Mouse (Mus musculus): Measurements from ENCODE around the gene Mfng. TPM values are rescaled to one million over a fixed set of nuclear protein-coding genes. Genes with fewer than 3 reads are reported as not detected.

Mfng gene
- polyA plus RNA-seq (2012; ENCODE audit: insufficient read depth, low replicate concordance): 36.6 and 48.4 TPM in 2 replicates

GRCm38 (mm10) chr15:78773290-78773729, at the start of gene Mfng:
Gene Mfng (minus strand): TSS chr15:78773475.
- H3K4me1 ChIP-seq: peaks cover 49% of the 10 kb centered on the region
- peak within 1 kb of the TSS; percentile 95 for H3K4me3 ChIP-seq (replicated peaks)
- peaks cover 37% of the 10 kb centered on the region for H3K36me3 ChIP-seq (replicated peaks; ENCODE audit: low read length)
- H3K27me3 ChIP-seq (replicated peaks): peaks cover 2% of the 10 kb centered on the region
- peaks cover 5% of the 10 kb centered on the region for H3K9me3 ChIP-seq
- no peak for TF ChIP-seq FLI1 (IDR thresholded peaks at IDR 0.05; ENCODE audit: low read length)
- TF ChIP-seq GATA1 (IDR thresholded peaks at IDR 0.05; ENCODE audit: borderline replicate concordance, low read length): no peak

DNA sequence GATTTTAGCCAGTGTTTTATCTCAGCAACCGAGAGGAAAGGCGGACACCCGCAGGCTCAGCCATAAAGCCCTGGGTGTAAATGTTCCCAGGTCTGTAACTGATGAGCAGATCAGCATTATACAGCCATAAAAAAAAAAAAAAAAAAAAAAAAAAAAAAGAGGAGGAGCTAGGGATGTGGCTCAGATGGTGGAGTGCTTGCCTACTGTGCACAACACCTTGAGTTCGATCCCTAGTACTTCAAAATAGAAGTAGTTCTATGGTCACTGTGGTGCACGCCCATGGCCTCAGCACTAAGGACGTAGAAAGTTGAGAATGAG, 42.8 kb upstream of the Mfng start:
- H3K36me3 ChIP-seq (replicated peaks; ENCODE audit: low read length): no peaks in the 10 kb centered on the region
- peaks cover 25% of the 10 kb centered on the region for H3K27me3 ChIP-seq (replicated peaks)
- TF ChIP-seq FLI1 (IDR thresholded peaks at IDR 0.05; ENCODE audit: low read length): no peak
- TF ChIP-seq GATA1 (IDR thresholded peaks at IDR 0.05; ENCODE audit: borderline replicate concordance, low read length): no peak
- H3K4me3 ChIP-seq (replicated peaks): peak overlapping the region; percentile 21
- H3K9me3 ChIP-seq: no peaks in the 10 kb centered on the region
- H3K4me1 ChIP-seq: peaks cover 16% of the 10 kb centered on the region

GRCm38 (mm10) chr15:78815314-78816073, 42.2 kb upstream of the Mfng start:
- TF ChIP-seq FLI1 (IDR thresholded peaks at IDR 0.05; ENCODE audit: low read length): no peak
- no peak for TF ChIP-seq GATA1 (IDR thresholded peaks at IDR 0.05; ENCODE audit: borderline replicate concordance, low read length)
- Histone ChIP-seq H3K9me3 (no peaks in the 10 kb centered on the region), H3K4me1 (peaks cover 16% of the 10 kb centered on the region), H3K27me3 (replicated peaks) (peaks cover 27% of the 10 kb centered on the region), H3K36me3 (replicated peaks; ENCODE audit: low read length) (no peaks in the 10 kb centered on the region), H3K4me3 (replicated peaks) (peak overlapping the region; percentile 21)

DNA sequence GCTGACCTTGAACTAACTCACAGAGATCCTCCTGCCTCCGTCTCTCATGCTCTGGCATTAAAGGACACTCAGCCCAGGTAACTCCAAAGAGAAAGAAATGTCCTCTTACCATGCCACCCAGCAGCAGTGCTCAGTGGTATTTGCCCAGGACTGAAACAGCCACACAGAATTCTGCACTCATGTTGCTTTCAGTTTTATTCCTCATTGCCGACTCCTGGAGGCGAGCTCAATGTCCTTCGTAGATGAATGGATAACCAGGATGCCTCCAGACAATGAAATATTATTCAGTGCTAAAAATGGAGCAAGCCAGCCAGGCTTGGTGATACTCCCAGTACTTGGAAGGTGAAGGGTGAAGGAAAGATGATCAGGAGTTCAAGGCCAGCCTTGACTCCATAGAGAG, 40.3 kb upstream of the Mfng start:
- Histone ChIP-seq H3K27me3 (replicated peaks) (peaks cover 36% of the 10 kb centered on the region), H3K9me3 (no peaks in the 10 kb centered on the region), H3K4me3 (replicated peaks) (no peak overlapping the region), H3K4me1 (peaks cover 16% of the 10 kb centered on the region), H3K36me3 (replicated peaks; ENCODE audit: low read length) (no peaks in the 10 kb centered on the region)
- TF ChIP-seq FLI1 (IDR thresholded peaks at IDR 0.05; ENCODE audit: low read length): no peak
- no peak for TF ChIP-seq GATA1 (IDR thresholded peaks at IDR 0.05; ENCODE audit: borderline replicate concordance, low read length)

DNA sequence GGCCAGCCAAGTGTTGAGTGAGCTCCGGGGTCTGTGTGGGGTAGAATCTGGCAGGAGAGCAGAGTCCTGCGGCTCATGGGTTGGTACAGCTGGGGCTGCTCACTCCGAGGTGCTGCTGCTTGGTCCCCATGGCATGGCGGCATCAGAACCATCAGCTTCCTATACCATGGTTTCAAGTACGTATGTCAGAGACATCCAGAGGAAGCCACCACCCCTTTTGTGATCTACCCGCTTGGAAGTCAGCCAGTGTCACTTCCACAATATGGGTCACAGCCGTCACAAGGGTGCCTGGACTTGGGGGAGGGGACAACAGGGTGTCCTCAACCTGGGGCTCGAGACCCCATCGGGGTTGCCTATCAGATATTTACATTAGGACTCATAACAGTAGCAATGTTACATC, 36.9 kb upstream of the Mfng start:
- Histone ChIP-seq H3K4me3 (replicated peaks) (no peak overlapping the region), H3K9me3 (no peaks in the 10 kb centered on the region), H3K4me1 (peaks cover 1% of the 10 kb centered on the region; the same call in 1 of the 2 replicates), H3K36me3 (replicated peaks; ENCODE audit: low read length) (no peaks in the 10 kb centered on the region), H3K27me3 (replicated peaks) (peaks cover 66% of the 10 kb centered on the region)
- TF ChIP-seq FLI1 (IDR thresholded peaks at IDR 0.05; ENCODE audit: low read length) (no peak), GATA1 (IDR thresholded peaks at IDR 0.05; ENCODE audit: borderline replicate concordance, low read length) (no peak)

DNA sequence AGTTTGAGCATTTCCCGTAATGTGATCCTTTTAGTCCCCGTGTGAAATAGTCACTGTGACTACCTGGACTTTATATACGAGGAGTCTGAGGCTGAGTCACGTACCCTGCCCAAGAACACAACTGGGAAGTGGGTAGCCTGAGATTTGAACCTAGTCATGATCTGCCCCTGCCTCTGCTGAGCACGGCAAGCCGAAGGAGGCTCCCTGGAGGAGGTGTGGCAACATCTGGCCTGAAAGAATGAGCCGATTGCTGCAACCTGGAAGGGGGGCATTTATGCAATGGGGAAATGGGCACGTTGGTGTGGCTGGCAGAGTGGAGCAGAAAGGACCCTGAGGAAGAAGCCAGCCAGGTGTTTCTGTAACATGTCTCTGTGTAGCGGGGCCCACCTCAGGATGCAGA, 36.5 kb upstream of the Mfng start:
- TF ChIP-seq GATA1 (IDR thresholded peaks at IDR 0.05; ENCODE audit: borderline replicate concordance, low read length): no peak
- TF ChIP-seq FLI1 (IDR thresholded peaks at IDR 0.05; ENCODE audit: low read length): no peak
- Histone ChIP-seq H3K4me1 (no peaks in the 10 kb centered on the region; the same call in 1 of the 2 replicates), H3K9me3 (no peaks in the 10 kb centered on the region), H3K27me3 (replicated peaks) (peaks cover 70% of the 10 kb centered on the region), H3K4me3 (replicated peaks) (no peak overlapping the region), H3K36me3 (replicated peaks; ENCODE audit: low read length) (no peaks in the 10 kb centered on the region)

DNA sequence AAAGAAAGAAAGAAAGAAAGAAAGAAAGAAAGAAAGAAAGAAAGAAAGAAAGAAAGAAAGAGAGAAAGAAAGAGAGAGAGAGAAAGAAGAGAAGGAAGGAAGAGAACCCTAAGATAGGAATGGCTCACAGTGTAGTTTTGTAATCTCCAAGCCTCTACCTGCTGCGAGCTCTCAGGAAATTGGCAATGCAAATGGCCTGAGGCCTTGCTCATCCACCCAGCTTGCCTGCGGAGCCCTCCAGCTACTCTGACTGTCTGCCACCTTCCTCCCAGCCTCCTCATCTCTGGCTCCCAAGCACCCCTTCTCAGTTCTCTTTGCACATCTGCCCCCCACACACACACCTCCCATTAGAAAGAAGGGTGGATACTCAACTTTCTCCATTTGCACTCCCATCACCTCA, 35.7 kb upstream of the Mfng start:
- peaks cover 74% of the 10 kb centered on the region for H3K27me3 ChIP-seq (replicated peaks)
- H3K36me3 ChIP-seq (replicated peaks; ENCODE audit: low read length): no peaks in the 10 kb centered on the region
- H3K9me3 ChIP-seq: no peaks in the 10 kb centered on the region
- TF ChIP-seq GATA1 (IDR thresholded peaks at IDR 0.05; ENCODE audit: borderline replicate concordance, low read length): no peak
- TF ChIP-seq FLI1 (IDR thresholded peaks at IDR 0.05; ENCODE audit: low read length): no peak
- H3K4me1 ChIP-seq: peaks cover 3% of the 10 kb centered on the region; the same call in 1 of the 2 replicates
- H3K4me3 ChIP-seq (replicated peaks): no peak overlapping the region

- H3K4me3 ChIP-seq (replicated peaks): no peak overlapping the region
- TF ChIP-seq FLI1 (IDR thresholded peaks at IDR 0.05; ENCODE audit: low read length) (no peak), GATA1 (IDR thresholded peaks at IDR 0.05; ENCODE audit: borderline replicate concordance, low read length) (no peak)
- peaks cover 20% of the 10 kb centered on the region for H3K4me1 ChIP-seq
- peaks cover 85% of the 10 kb centered on the region for H3K27me3 ChIP-seq (replicated peaks)
- no peaks in the 10 kb centered on the region for H3K36me3 ChIP-seq (replicated peaks; ENCODE audit: low read length)
- no peaks in the 10 kb centered on the region for H3K9me3 ChIP-seq
Observed at GRCm38 (mm10) chr15:78807141-78807540, 33.9 kb upstream of the Mfng start.

DNA sequence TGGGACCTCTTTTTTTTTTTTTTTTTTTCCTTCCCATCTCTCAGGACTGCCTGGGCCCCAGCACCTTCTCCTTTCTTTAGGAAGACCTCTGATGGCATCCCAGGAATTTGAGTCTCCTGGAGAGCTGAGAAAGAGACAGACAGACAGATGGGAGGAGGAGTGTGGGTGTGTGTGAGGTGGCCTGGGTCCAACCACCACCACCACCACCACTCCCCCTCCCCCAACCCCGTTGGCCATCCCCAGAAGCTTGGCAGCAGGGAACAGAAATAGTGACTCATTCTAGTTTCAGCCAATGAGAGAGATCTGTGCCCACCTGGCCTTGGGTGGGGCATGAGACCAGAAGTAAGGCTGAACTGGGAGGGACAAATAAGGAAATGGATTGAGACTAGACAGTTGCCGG, 33.3 kb upstream of the Mfng start:
- Histone ChIP-seq H3K4me3 (replicated peaks) (no peak overlapping the region), H3K27me3 (replicated peaks) (peaks cover 90% of the 10 kb centered on the region), H3K4me1 (peaks cover 25% of the 10 kb centered on the region), H3K36me3 (replicated peaks; ENCODE audit: low read length) (no peaks in the 10 kb centered on the region), H3K9me3 (no peaks in the 10 kb centered on the region)
- no peak for TF ChIP-seq GATA1 (IDR thresholded peaks at IDR 0.05; ENCODE audit: borderline replicate concordance, low read length)

GRCm38 (mm10) chr15:78805351-78805750, 32.1 kb upstream of the Mfng start:
- peaks cover 92% of the 10 kb centered on the region for H3K27me3 ChIP-seq (replicated peaks)
- no peaks in the 10 kb centered on the region for H3K9me3 ChIP-seq
- H3K4me1 ChIP-seq: peaks cover 25% of the 10 kb centered on the region
- no peaks in the 10 kb centered on the region for H3K36me3 ChIP-seq (replicated peaks; ENCODE audit: low read length)
- no peak overlapping the region for H3K4me3 ChIP-seq (replicated peaks)
- TF ChIP-seq GATA1 (IDR thresholded peaks at IDR 0.05; ENCODE audit: borderline replicate concordance, low read length) (no peak), FLI1 (IDR thresholded peaks at IDR 0.05; ENCODE audit: low read length) (no peak)

Data from megakaryocyte, embryonic 14.5 days (primary cell).